Mouse (Mus musculus) cerebellum, adult (tissue): ENCODE results near the gene Heg1.

Experiments used
- ATAC-seq: cut with Nextera tagmentation; 2 replicates; pipeline ENCODE4 v1.9.2; 2017; ENCODE audit warnings: mild to moderate bottlenecking, moderate library complexity, mixed read lengths; ENCODE audit not compliant: insufficient number of reproducible peaks, low FRiP score, low TSS enrichment

The Heg1 gene

DNA sequence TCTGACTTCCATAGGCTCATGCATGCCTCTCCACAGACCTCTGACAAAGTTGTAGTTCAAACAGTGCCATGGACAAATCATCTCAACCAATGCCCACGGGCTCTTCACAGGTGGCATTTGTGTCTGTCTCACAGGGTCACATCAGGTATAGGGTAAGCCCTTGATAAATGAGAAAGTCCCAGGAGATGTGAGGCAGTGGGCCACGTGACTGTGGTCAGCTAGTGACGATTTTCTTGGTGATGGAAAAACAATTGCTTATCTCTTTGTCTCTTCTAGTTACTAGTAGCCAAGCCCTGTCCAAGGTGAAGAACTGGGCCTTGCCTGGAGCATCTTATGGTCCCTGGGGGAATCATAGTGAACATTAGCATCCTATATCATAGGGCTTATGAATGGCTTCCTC is 112.6 kb downstream of the Heg1 start:
- no peak for ATAC-seq

GRCm38 (mm10) chr16:33797860-33798259 is 113.7 kb downstream of the Heg1 start:
- no peak for ATAC-seq

- ATAC-seq = no peak
Observed at GRCm38 (mm10) chr16:33810002-33810401, 125.8 kb downstream of the Heg1 start.

DNA sequence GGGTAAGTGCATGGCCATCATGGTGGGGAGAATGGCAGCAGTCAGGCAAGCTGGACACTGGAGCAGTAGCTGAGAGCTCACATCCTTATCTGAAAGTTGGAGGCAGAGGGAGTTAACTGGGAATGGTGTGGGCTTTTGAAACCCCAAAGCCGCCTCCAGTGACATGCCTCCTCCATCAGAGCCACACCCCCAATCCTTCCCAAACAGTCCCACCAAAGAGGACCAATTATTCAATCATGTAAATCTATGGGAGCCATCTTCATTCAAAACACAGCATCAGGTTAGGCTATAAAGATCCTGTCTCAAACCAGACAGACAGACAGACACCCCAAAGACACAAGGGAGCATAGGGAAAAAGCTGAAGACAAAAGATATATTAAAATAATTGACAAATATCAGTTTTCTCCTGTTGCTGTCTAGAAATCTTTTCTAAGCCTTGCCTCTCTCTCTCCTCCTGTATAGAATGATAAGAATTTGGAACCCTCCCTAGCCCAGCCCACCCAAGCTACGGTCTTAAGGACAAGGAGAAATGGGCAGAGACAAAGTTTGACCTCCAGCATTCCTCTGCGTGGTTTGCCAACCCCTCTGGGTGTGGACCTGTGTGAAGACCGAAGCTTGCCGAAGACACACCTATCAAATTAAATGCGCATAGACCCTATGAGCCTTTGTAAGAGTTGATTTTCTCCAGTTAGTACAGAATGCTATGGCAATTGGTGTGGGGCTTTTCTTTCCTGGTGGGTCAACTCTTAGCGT is 134.4 kb downstream of the Heg1 start:
- no peak for ATAC-seq

- peak; percentile 62 for ATAC-seq
Observed at GRCm38 (mm10) chr16:33820269-33821178, 136.4 kb downstream of the Heg1 start.
